Mouse (Mus musculus): ENCODE data around the gene Epdr1. TPM values are rescaled to one million over a fixed set of nuclear protein-coding genes. Genes with fewer than 3 reads are reported as not detected.
"Not testable (repeated sequence)": the region's sequence is repeated elsewhere in the genome, so short reads cannot be mapped to it uniquely, and the experiment has no call there.

The Epdr1 gene
- polyA plus RNA-seq, 1 experiment from 2014 or later, result 18.2 TPM

GRCm38 (mm10) chr13:19599242-19599641 is 20.5 kb downstream of the Epdr1 start:
- no peaks in the 10 kb centered on the region for H3K9me3 ChIP-seq
- no peaks in the 10 kb centered on the region for H3K36me3 ChIP-seq
- no peak overlapping the region for H3K4me3 ChIP-seq (replicated peaks)
- no peaks in the 10 kb centered on the region for H3K27me3 ChIP-seq
- ATAC-seq, result no peak
- 91% methylated on average over 6 of the region's 6 CpGs for WGBS
- H3K9ac ChIP-seq (replicated peaks), result no peak overlapping the region
- H3K27ac ChIP-seq, result no peak overlapping the region
- H3K4me1 ChIP-seq (replicated peaks), result no peaks in the 10 kb centered on the region
- H3K4me2 ChIP-seq (replicated peaks), result no peak overlapping the region

- no peaks in the 10 kb centered on the region for H3K4me1 ChIP-seq (replicated peaks)
- H3K4me3 ChIP-seq (replicated peaks), result no peak overlapping the region
- 94% methylated on average over 1 of the region's 1 CpGs for WGBS
- ATAC-seq, result no peak
- no peak overlapping the region for H3K27ac ChIP-seq
- no peak overlapping the region for H3K4me2 ChIP-seq (replicated peaks)
- H3K27me3 ChIP-seq, result no peaks in the 10 kb centered on the region
- no peak overlapping the region for H3K9ac ChIP-seq (replicated peaks)
- H3K36me3 ChIP-seq, result no peaks in the 10 kb centered on the region; the same call in 1 of the 2 replicates
- H3K9me3 ChIP-seq, result no peaks in the 10 kb centered on the region
Observed at GRCm38 (mm10) chr13:19595141-19595540, 24.6 kb downstream of the Epdr1 start.

- WGBS, result 88% methylated on average over 3 of the region's 3 CpGs
- Histone ChIP-seq H3K9ac (replicated peaks) (no peak overlapping the region), H3K27ac (no peak overlapping the region), H3K4me2 (replicated peaks) (no peak overlapping the region), H3K4me1 (replicated peaks) (no peaks in the 10 kb centered on the region), H3K9me3 (no peaks in the 10 kb centered on the region), H3K4me3 (replicated peaks) (no peak overlapping the region), H3K36me3 (no peaks in the 10 kb centered on the region; the same call in 1 of the 2 replicates), H3K27me3 (no peaks in the 10 kb centered on the region)
- no peak for ATAC-seq
Observed at GRCm38 (mm10) chr13:19590996-19591759, 28.5 kb downstream of the Epdr1 start.

- H3K9ac ChIP-seq (replicated peaks), result no peak overlapping the region
- no peak for ATAC-seq
- WGBS, result 89% methylated on average over 3 of the region's 3 CpGs
- H3K4me1 ChIP-seq (replicated peaks), result no peaks in the 10 kb centered on the region
- H3K4me2 ChIP-seq (replicated peaks), result no peak overlapping the region
- no peaks in the 10 kb centered on the region for H3K9me3 ChIP-seq
- H3K27me3 ChIP-seq, result no peaks in the 10 kb centered on the region
- no peak overlapping the region for H3K4me3 ChIP-seq (replicated peaks)
- H3K27ac ChIP-seq, result no peak overlapping the region
- no peaks in the 10 kb centered on the region for H3K36me3 ChIP-seq
Observed at GRCm38 (mm10) chr13:19575947-19576346, 43.8 kb downstream of the Epdr1 start.

- not testable (repeated sequence) for H3K4me1 ChIP-seq (replicated peaks); H3K4me3 ChIP-seq (replicated peaks); H3K36me3 ChIP-seq; H3K9me3 ChIP-seq; ATAC-seq; H3K27ac ChIP-seq; H3K4me2 ChIP-seq (replicated peaks); H3K9ac ChIP-seq (replicated peaks); H3K27me3 ChIP-seq
- 98% methylated on average over 2 of the region's 2 CpGs for WGBS
Observed at GRCm38 (mm10) chr13:19574723-19575122, 45.0 kb downstream of the Epdr1 start.

GRCm38 (mm10) chr13:19570166-19570565 is 49.6 kb downstream of the Epdr1 start:
- not testable (repeated sequence) for H3K4me1 ChIP-seq (replicated peaks); H3K27ac ChIP-seq; H3K27me3 ChIP-seq; ATAC-seq; H3K9ac ChIP-seq (replicated peaks); H3K36me3 ChIP-seq; H3K9me3 ChIP-seq; H3K4me3 ChIP-seq (replicated peaks); H3K4me2 ChIP-seq (replicated peaks)

GRCm38 (mm10) chr13:19562510-19562909 is 57.2 kb downstream of the Epdr1 start:
- Histone ChIP-seq H3K27ac (no peak overlapping the region), H3K36me3 (no peaks in the 10 kb centered on the region), H3K27me3 (no peaks in the 10 kb centered on the region), H3K4me1 (replicated peaks) (no peaks in the 10 kb centered on the region), H3K4me3 (replicated peaks) (no peak overlapping the region), H3K9me3 (no peaks in the 10 kb centered on the region), H3K4me2 (replicated peaks) (no peak overlapping the region), H3K9ac (replicated peaks) (no peak overlapping the region)
- no peak for ATAC-seq
- 100% methylated on average over 1 of the region's 1 CpGs for WGBS

GRCm38 (mm10) chr13:19555391-19555790 is 64.3 kb downstream of the Epdr1 start:
- WGBS, result 95% methylated on average over 4 of the region's 4 CpGs

More at GRCm38 (mm10) chr13:19555391-19555790, 64.3 kb downstream of the Epdr1 start:
- H3K27ac ChIP-seq, result no peak overlapping the region
- no peaks in the 10 kb centered on the region for H3K27me3 ChIP-seq
- no peak overlapping the region for H3K9ac ChIP-seq (replicated peaks)
- no peak for ATAC-seq
- H3K4me2 ChIP-seq (replicated peaks), result no peak overlapping the region
- no peaks in the 10 kb centered on the region for H3K36me3 ChIP-seq
- no peak overlapping the region for H3K4me3 ChIP-seq (replicated peaks)
- no peaks in the 10 kb centered on the region for H3K9me3 ChIP-seq
- H3K4me1 ChIP-seq (replicated peaks), result no peaks in the 10 kb centered on the region

Other genes with a start within 250 kb of the Epdr1 start
- gene Stard3nl, start 224.1 kb downstream of the Epdr1 start, polyA plus RNA-seq (2015; fragmentation: Nextera tagmentation; extraction: Ambion mirVana), result 177 and 181 TPM in 2 replicates
- gene Sfrp4, start 3.2 kb upstream of the Epdr1 start, polyA plus RNA-seq (2015; fragmentation: Nextera tagmentation; extraction: Ambion mirVana), result 1.7 and 1.9 TPM in 2 replicates
- not detected in 2 replicates for gene Nme8, start 77.9 kb upstream of the Epdr1 start, polyA plus RNA-seq (2015; fragmentation: Nextera tagmentation; extraction: Ambion mirVana)
- gene Gpr141, start 204.3 kb upstream of the Epdr1 start, polyA plus RNA-seq (2015; fragmentation: Nextera tagmentation; extraction: Ambion mirVana), result not detected in 2 replicates